In genomic region chr3:102715066-102715584, GRCm38 (mm10) we compare ENCODE assay signal across 8 mouse cellular contexts. TPM values are rescaled to one million over a fixed set of nuclear protein-coding genes. Genes with fewer than 3 reads are reported as not detected.
DNase-seq lines count a peak whose midpoint lies in the region; ATAC-seq and TF ChIP-seq lines count a peak whose summit lies in the region.

No protein-coding gene starts in this region.

- peak overlapping the region; percentile 34 for H3K4me2 ChIP-seq in embryonic facial prominence, embryonic 12.5 days (replicated peaks)

- no peak overlapping the region for H3K4me3 ChIP-seq in embryonic facial prominence, embryonic 12.5 days
- H3K4me3 ChIP-seq in heart, adult 2 months = peak overlapping the region; percentile 51

- H3K27ac ChIP-seq in embryonic facial prominence, embryonic 12.5 days = no peak overlapping the region
- H3K27ac ChIP-seq in heart, adult 2 months = peak overlapping the region; percentile 73

- H3K9ac ChIP-seq in embryonic facial prominence, embryonic 12.5 days = no peak overlapping the region
- peak overlapping the region; percentile 8 for H3K9ac ChIP-seq in heart, adult 2 months (ENCODE audit: low read depth, low read length)

- H3K27me3 ChIP-seq in embryonic facial prominence, embryonic 12.5 days = no peaks in the 10 kb centered on the region; the same call in 1 of the 2 replicates
- no peaks in the 10 kb centered on the region for H3K27me3 ChIP-seq in heart, adult 2 months (ENCODE audit: control insufficient read depth, insufficient read depth, low read length)

- H3K36me3 ChIP-seq in embryonic facial prominence, embryonic 12.5 days = no peaks in the 10 kb centered on the region
- H3K36me3 ChIP-seq in heart, adult 2 months (ENCODE audit: control insufficient read depth, insufficient read depth, low read length) = no peaks in the 10 kb centered on the region

- TF ChIP-seq EP300 in heart, adult 2 months (IDR thresholded peaks at IDR 0.05; ENCODE audit: insufficient read depth, low read depth, low read length) = peak; percentile 82

- H3K9me3 ChIP-seq in embryonic facial prominence, embryonic 12.5 days = no peaks in the 10 kb centered on the region

- no peak for ATAC-seq in embryonic facial prominence, embryonic 12.5 days (ENCODE audit: insufficient number of reproducible peaks, insufficient read depth, low FRiP score, low TSS enrichment)

- TF ChIP-seq POLR2A in heart, adult 2 months (IDR thresholded peaks at IDR 0.05; ENCODE audit: insufficient read depth, low read depth, low read length) = no peak

- peak; percentile 97 for TF ChIP-seq CTCF in heart, adult 2 months (IDR thresholded peaks at IDR 0.05)

- no peaks in the 10 kb centered on the region for H3K4me1 ChIP-seq in embryonic facial prominence, embryonic 12.5 days
- H3K4me1 ChIP-seq in heart, adult 2 months (ENCODE audit: control insufficient read depth, insufficient read depth, low read length) = peaks cover 2% of the 10 kb centered on the region; the same call in 1 of the 2 replicates

- intact Hi-C loops in heart, adult 2 months (cut with DNase I) = loop anchor here (1.0 to 5.0 kb wide), 3 partner anchors 37 to 457 kb away; partner anchors contain the start of gene Bcas2

- WGBS in embryonic facial prominence, embryonic 12.5 days = 34% methylated on average over 11 of the region's 11 CpGs
- WGBS in heart, adult 2 months = 8% methylated on average over 11 of the region's 11 CpGs

- DNase-seq in 416B (ENCODE audit: low read depth) (peak; percentile 91), liver (peak; percentile 66)
- peak; percentile 65 for DNase-seq in adrenal gland, postnatal 25 days
- DNase-seq in heart, adult 2 months = peak; percentile 80 to 81
- peak; percentile 86 for DNase-seq in kidney, adult 9 months
- peak; percentile 48 to 67 for DNase-seq in monocyte, adult 2 months (ENCODE audit: low read depth in 1 of 2, low spot score in 2 of 2)
- peak; percentile 46 to 72 for DNase-seq in spleen, postnatal 14 days (ENCODE audit: low spot score in 2 of 2)

- no peaks in the 10 kb centered on the region for H3K79me2 ChIP-seq in heart, adult 2 months (replicated peaks; ENCODE audit: control insufficient read depth, insufficient read depth, low read length)

RNA-seq across cellular contexts. Expression of gene Tspan2, which starts 19.2 kb away (rescaled TPM):
- total RNA-seq in adrenal gland, postnatal 25 days (2021) = 3.9 and 7.1 TPM in 2 replicates
- 6.8 and 8.4 TPM in 2 replicates for polyA plus RNA-seq in embryonic facial prominence, embryonic 12.5 days (2016; fragmentation: Nextera tagmentation; extraction: Ambion mirVana)
- total RNA-seq in heart, adult 2 months (2021) = 1 to 10 TPM; 8.4 to 9.4 TPM
- polyA plus RNA-seq in heart, adult 2 months (2012; rRNA removed) = 4.2 and 9.8 TPM in 2 replicates
